Mouse (Mus musculus) embryonic facial prominence, embryonic 14.5 days (tissue): ENCODE measurements at regions not wholly inside any gene's neighbourhood (a gene's known extent, or its start where the extent isn't known, plus 50 kb on each side); places are given as distances from the start of the nearest gene placed in this dataset.

Experiments used
- ATAC-seq: fragments of 200-750 bp; cut with Nextera tagmentation; 2 replicates; pipeline ENCODE4 v1.8.0; 2017; ENCODE audit warnings: low read depth, moderate number of reproducible peaks, moderate TSS enrichment
- DNase-seq: peaks from one replicate; pipeline ENCODE4 v3.0.0-alpha.2; 2015; ENCODE audit warnings: low spot score
- H3K27ac ChIP-seq: fragments of 300-500 bp; sonication (generic); replicated peaks from 2 replicates; pipeline ENCODE4 v1.5.1; 2014; ENCODE audit warnings: low read depth, mild to moderate bottlenecking, low read length, moderate library complexity
- H3K27me3 ChIP-seq: fragments of 300-500 bp; sonication (generic); replicated peaks from 2 replicates; pipeline ENCODE4 v1.6.1; 2014; ENCODE audit warnings: low read length; ENCODE audit not compliant: control insufficient read depth, insufficient read depth
- H3K36me3 ChIP-seq: fragments of 300-500 bp; sonication (generic); 2 replicates; pipeline ENCODE4 v1.6.1; 2014; ENCODE audit warnings: low read length, mixed read lengths; ENCODE audit not compliant: control insufficient read depth, insufficient read depth
- H3K4me1 ChIP-seq: fragments of 300-500 bp; sonication (generic); 2 replicates; pipeline ENCODE4 v1.6.1; 2014; ENCODE audit warnings: antibody characterized with exemption, low read length; ENCODE audit not compliant: control insufficient read depth, insufficient read depth
- H3K4me2 ChIP-seq: fragments of 300-500 bp; sonication (generic); 2 replicates; pipeline ENCODE4 v1.6.1; 2014; ENCODE audit warnings: low read depth, mild to moderate bottlenecking, low read length, moderate library complexity, mixed read lengths
- H3K4me3 ChIP-seq: fragments of 300-500 bp; sonication (generic); 2 replicates; pipeline ENCODE4 v1.5.1; 2014; ENCODE audit warnings: low read depth, mild to moderate bottlenecking, low read length
- H3K9ac ChIP-seq: fragments of 300-500 bp; sonication (generic); 2 replicates; pipeline ENCODE4 v1.6.1; 2014; ENCODE audit warnings: low read depth, mild to moderate bottlenecking, low read length, moderate library complexity, mixed read lengths
- H3K9me3 ChIP-seq: fragments of 300-500 bp; sonication (generic); 2 replicates; pipeline ENCODE4 v1.6.1; 2016; ENCODE audit warnings: low read length; ENCODE audit not compliant: control insufficient read depth
- WGBS: fragments of 180-500 bp; shearing (Covaris S2); extraction: QIAGEN DNeasy Blood & Tissue Kit; methylation state at CpG from one replicate; pipeline ENCODE4 v1.1.7; 2014; 5-methylcytosine and 5-hydroxymethylcytosine counted together

DNA sequence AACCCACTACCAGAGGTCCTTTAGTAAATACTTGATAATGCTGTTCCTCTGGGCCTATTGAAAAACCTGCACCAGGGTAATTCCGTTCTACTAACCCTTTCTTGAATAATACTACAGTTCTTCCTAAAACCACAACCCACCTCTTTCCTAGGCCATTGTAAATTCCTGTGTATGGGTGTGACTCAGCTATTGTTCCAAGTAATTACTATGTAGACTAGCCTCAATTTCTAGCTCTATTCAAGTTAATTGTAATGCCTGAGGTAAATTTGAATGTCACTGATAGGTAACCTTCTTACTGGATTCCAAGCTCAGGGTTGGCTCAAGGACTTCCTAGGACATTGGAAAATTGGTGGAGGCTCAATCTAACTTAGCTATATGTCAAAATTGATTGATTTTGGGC lies 185.1 kb upstream of the Slc5a7 start:
- no peaks in the 10 kb centered on the region for H3K36me3 ChIP-seq
- WGBS = 87% methylated on average over 1 of the region's 1 CpGs
- ATAC-seq (no peak), DNase-seq (no peak)
- H3K9me3 ChIP-seq = no peaks in the 10 kb centered on the region
- H3K27me3 ChIP-seq = no peaks in the 10 kb centered on the region
- H3K4me3 ChIP-seq = no peak overlapping the region
- H3K9ac ChIP-seq = no peak overlapping the region
- H3K4me1 ChIP-seq = no peaks in the 10 kb centered on the region
- no peak overlapping the region for H3K4me2 ChIP-seq
- H3K27ac ChIP-seq = no peak overlapping the region

DNA sequence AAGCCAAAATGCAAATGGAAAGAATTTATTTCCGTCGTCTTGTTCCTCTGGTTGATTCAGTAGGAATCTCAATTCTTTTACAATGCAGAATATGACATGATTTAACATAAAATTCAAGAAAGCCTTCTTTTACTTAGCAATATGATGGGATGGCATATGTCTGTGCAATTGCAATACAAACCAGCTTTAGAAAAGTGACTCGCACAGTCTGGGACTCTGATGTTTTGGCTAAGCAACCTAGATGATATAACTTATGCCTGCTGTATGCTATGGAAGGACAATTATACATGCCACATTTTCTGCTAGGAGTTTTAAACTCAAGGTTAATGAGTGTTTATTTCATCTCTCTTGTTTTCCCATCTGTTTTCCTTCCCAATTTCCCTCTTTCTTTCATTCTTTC lies 141.1 kb upstream of the Slc5a7 start:
- Histone ChIP-seq H3K27ac (no peak overlapping the region), H3K4me2 (no peak overlapping the region), H3K9me3 (no peaks in the 10 kb centered on the region), H3K4me3 (no peak overlapping the region), H3K27me3 (no peaks in the 10 kb centered on the region), H3K36me3 (no peaks in the 10 kb centered on the region), H3K9ac (no peak overlapping the region), H3K4me1 (no peaks in the 10 kb centered on the region)
- no peak for ATAC-seq
- WGBS = 87% methylated on average over 3 of the region's 3 CpGs
- no peak for DNase-seq

DNA sequence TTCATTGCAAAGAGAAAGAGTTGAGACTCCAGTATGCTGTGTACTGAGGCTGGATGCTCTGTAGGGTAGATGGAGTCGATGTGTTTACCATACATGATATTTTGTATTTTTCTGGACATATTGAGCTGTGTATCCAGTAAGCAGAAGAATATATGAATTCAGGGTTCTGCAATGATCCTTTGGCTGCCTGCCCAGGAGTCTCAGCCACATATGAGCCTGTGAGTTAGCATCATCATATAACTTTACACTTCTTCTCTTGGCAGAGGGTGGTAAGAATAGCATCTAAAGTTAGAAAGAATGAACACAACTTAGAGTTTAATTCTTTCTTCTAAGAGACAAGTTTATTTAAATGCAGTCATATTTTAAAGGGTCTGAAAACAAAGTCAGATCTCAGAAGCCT lies 139.6 kb upstream of the Slc5a7 start:
- Histone ChIP-seq H3K4me2 (no peak overlapping the region), H3K9me3 (no peaks in the 10 kb centered on the region), H3K4me1 (no peaks in the 10 kb centered on the region), H3K27ac (no peak overlapping the region), H3K9ac (no peak overlapping the region), H3K4me3 (no peak overlapping the region), H3K36me3 (no peaks in the 10 kb centered on the region), H3K27me3 (no peaks in the 10 kb centered on the region)
- DNase-seq (peak; percentile 45), ATAC-seq (no peak)
- 80% methylated on average over 1 of the region's 1 CpGs for whole genome bisulfite sequencing

DNA sequence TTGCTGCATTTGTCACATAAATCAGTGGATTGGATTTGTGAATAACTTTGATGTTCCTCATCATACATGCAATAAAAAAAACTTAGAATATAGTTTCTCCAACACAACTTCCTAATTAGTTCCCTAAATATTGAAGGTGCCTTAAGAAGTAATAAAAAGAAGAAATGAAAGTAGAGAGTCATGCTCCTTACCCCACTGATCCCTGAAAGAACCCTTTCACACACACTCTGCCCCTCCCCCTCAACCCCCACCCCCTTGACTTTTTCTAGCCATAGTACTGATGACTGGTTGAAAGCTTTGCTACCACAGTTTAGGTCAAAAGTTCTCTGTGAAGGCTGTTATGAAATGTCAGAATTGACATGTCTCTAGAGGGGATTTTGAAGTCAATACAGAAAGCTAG lies 131.1 kb upstream of the Slc5a7 start:
- no peak overlapping the region for H3K4me3 ChIP-seq
- no peak overlapping the region for H3K27ac ChIP-seq
- H3K36me3 ChIP-seq = no peaks in the 10 kb centered on the region
- no peaks in the 10 kb centered on the region for H3K9me3 ChIP-seq
- DNase-seq = no peak
- H3K27me3 ChIP-seq = no peaks in the 10 kb centered on the region
- no peak for ATAC-seq
- H3K4me2 ChIP-seq = no peak overlapping the region
- no peaks in the 10 kb centered on the region for H3K4me1 ChIP-seq
- H3K9ac ChIP-seq = no peak overlapping the region

DNA sequence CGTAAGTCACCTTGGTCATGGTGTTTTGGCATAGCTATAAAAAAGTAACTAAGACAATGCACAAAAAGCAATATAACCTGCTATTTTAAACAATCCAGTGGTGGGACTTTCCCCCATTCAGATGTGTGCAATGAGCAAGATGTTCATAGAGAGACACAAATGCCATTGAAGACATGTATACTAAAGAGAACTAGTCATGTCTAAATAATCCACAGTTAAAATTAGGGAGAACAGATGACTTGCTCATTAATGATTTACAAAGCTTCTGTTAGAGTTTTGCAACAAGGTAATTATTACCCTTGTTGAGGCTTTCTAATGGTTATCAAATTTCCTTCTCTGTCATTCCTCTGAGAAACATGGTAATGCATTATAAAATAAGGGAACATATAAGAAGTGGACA lies 115.4 kb upstream of the Slc5a7 start:
- H3K4me1 ChIP-seq = no peaks in the 10 kb centered on the region
- ATAC-seq (no peak), DNase-seq (no peak)
- no peaks in the 10 kb centered on the region for H3K27me3 ChIP-seq
- no peak overlapping the region for H3K4me3 ChIP-seq
- H3K9me3 ChIP-seq = no peaks in the 10 kb centered on the region
- H3K9ac ChIP-seq = no peak overlapping the region
- 92% methylated on average over 1 of the region's 1 CpGs for WGBS
- no peak overlapping the region for H3K4me2 ChIP-seq
- H3K36me3 ChIP-seq = no peaks in the 10 kb centered on the region
- H3K27ac ChIP-seq = no peak overlapping the region

DNA sequence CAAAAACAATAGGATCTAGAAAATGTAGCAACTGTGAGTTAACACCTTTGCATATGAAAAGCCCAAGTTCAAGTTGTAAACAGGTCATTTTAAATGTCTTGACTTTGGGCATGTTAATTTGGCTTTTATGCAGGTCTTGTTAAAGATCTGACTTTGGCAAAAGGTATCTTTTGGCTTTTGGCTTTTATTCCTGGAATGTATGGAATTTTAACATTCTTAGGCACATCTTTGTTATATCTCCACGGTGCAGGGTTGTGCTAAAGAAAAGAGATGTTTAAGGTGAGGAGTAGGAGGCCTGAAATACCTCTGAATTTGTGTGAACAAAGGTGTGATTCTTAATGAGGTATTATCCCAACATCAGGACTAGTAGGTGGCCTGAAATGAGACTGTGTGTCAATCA lies 97.6 kb upstream of the Slc5a7 start:
- no peak overlapping the region for H3K4me2 ChIP-seq
- no peaks in the 10 kb centered on the region for H3K4me1 ChIP-seq
- H3K9ac ChIP-seq = no peak overlapping the region
- no peaks in the 10 kb centered on the region for H3K27me3 ChIP-seq
- no peaks in the 10 kb centered on the region for H3K9me3 ChIP-seq
- DNase-seq (no peak), ATAC-seq (no peak)
- WGBS = 51% methylated on average over 1 of the region's 1 CpGs
- H3K4me3 ChIP-seq = no peak overlapping the region
- H3K36me3 ChIP-seq = no peaks in the 10 kb centered on the region
- H3K27ac ChIP-seq = no peak overlapping the region

DNA sequence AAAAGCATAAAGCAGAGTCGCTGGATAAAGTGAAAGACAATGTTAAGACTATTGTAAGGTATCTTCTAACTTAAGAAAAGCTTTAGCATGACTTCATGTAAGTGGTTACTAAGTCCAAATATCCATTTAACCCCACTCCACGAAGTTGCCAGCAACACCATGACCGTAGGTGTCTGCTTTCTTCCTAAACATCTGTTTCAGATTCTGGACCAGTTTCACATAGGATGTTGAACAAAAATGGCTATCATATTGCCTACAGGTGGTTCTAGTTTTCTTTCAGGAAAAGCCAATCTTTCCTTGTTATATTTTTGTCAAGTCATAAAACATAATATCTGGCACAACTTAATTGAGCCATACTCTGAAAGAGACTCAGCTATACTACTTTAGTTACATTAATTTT lies 78.7 kb upstream of the Slc5a7 start:
- no peak for ATAC-seq
- Histone ChIP-seq H3K36me3 (no peaks in the 10 kb centered on the region), H3K9ac (no peak overlapping the region), H3K9me3 (no peaks in the 10 kb centered on the region), H3K27me3 (no peaks in the 10 kb centered on the region), H3K27ac (no peak overlapping the region), H3K4me2 (no peak overlapping the region), H3K4me3 (no peak overlapping the region), H3K4me1 (no peaks in the 10 kb centered on the region)
- WGBS = 38% methylated on average over 3 of the region's 3 CpGs
- peak; percentile 58 for DNase-seq

DNA sequence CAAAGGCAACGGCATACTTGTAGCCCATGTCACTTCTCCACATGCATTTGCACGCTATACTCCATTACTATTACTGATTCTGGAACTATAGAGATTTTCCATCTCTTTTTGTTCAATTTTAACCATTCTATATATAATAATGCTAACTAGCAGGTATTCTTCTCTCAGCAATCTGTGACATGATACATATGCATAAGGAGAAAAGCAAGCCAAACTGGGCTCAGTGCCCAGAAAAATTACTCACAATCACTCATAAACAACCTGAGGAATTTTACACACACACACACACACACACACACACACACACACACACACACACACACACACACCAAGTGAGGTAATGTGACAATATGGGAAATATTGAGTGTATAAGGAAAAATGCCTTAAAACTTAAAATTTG lies 69.8 kb upstream of the Slc5a7 start:
- H3K36me3 ChIP-seq = no peaks in the 10 kb centered on the region
- ATAC-seq = no peak
- no peaks in the 10 kb centered on the region for H3K27me3 ChIP-seq
- no peaks in the 10 kb centered on the region for H3K4me1 ChIP-seq
- no peak overlapping the region for H3K9ac ChIP-seq
- H3K9me3 ChIP-seq = no peaks in the 10 kb centered on the region
- WGBS = 91% methylated on average over 2 of the region's 2 CpGs
- H3K27ac ChIP-seq = no peak overlapping the region
- H3K4me2 ChIP-seq = no peak overlapping the region
- DNase-seq = peak; percentile 20
- H3K4me3 ChIP-seq = no peak overlapping the region

DNA sequence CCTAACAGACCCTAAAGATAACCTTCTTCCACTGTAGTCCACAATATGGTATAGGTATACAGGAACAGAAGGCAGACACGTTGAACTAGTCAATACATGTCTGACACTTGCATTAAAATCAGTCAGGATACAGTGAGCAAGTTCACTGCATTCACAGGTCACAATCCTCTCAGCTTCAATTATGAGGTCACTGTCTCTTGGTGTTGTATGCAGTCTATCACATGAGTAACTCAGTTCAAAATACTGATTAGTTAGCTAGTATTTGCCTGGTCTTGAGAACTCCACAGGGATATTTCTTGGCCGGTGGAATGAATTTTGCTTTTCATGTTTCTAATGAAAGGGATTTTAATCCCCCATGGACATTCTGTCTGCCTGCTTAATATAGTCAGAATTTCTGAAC lies 69.1 kb upstream of the Slc5a7 start:
- Histone ChIP-seq H3K4me1 (no peaks in the 10 kb centered on the region), H3K9ac (no peak overlapping the region), H3K4me3 (no peak overlapping the region), H3K9me3 (no peaks in the 10 kb centered on the region), H3K4me2 (no peak overlapping the region), H3K36me3 (no peaks in the 10 kb centered on the region), H3K27ac (no peak overlapping the region), H3K27me3 (no peaks in the 10 kb centered on the region)
- DNase-seq = no peak
- 49% methylated on average over 2 of the region's 2 CpGs for WGBS
- no peak for ATAC-seq
